Mouse (Mus musculus) bone marrow, adult 2 months (tissue): Measurements from ENCODE around the gene Aimp2. TPM values are rescaled to one million over a fixed set of nuclear protein-coding genes. Genes with fewer than 3 reads are reported as not detected.

Experiments
- H3K27ac ChIP-seq: fragments of 200-500 bp; 2 replicates; pipeline ENCODE4 v1.5.1; 2012; ENCODE audit warnings: low read depth, mild to moderate bottlenecking, control low read depth, inconsistent platforms, low read length; ENCODE audit not compliant: control insufficient read depth, poor library complexity, insufficient read depth
- H3K4me1 ChIP-seq: fragments of 200-500 bp; 2 replicates; pipeline ENCODE4 v1.6.1; 2011; ENCODE audit warnings: low read length; ENCODE audit not compliant: control insufficient read depth, insufficient read depth
- H3K4me3 ChIP-seq: fragments of 200-500 bp; replicated peaks from 2 replicates; pipeline ENCODE3; 2011; ENCODE audit warnings: mild to moderate bottlenecking, low read depth, low read length, control low read depth; ENCODE audit not compliant: control insufficient read depth
- CTCF ChIP-seq: fragments of 200-500 bp; IDR thresholded peaks from 2 replicates; pipeline ENCODE4 v1.5.1; 2011; ENCODE audit warnings: low read length, control low read depth; ENCODE audit not compliant: control insufficient read depth, insufficient read depth
- POLR2A ChIP-seq: fragments of 200-500 bp; IDR thresholded peaks from 2 replicates; pipeline ENCODE4 v1.6.1; 2011; ENCODE audit warnings: low read depth, mild to moderate bottlenecking, control low read depth, low read length, borderline replicate concordance; ENCODE audit not compliant: control insufficient read depth
- whole genome bisulfite sequencing: fragments of 180-500 bp; shearing (Covaris S2); methylation state at CpG from one replicate; pipeline ENCODE4 v1.1.7; 2018; 5-methylcytosine and 5-hydroxymethylcytosine counted together
- polyA plus RNA-seq: library from polyadenylated mRNA; stranded (reverse); fragments of >200 nt; gene quantifications from 2 replicates; pipeline ENCODE4 v1.2.4, GENCODE M21; 2011; ENCODE audit warnings: low replicate concordance; ENCODE audit not compliant: missing spikeins, insufficient read depth, insufficient read length

Gene Aimp2
- polyA plus RNA-seq, 1 experiment: 24.3 TPM

- 87% methylated on average over 1 of the region's 1 CpGs for WGBS
- H3K4me1 ChIP-seq: no peaks in the 10 kb centered on the region
- H3K27ac ChIP-seq: no peak overlapping the region
- H3K4me3 ChIP-seq: no peak overlapping the region
- TF ChIP-seq POLR2A (no peak), CTCF (no peak)
Measured at GRCm38 (mm10) chr5:143933875-143934274, 24.2 kb upstream of the Aimp2 start.

GRCm38 (mm10) chr5:143933414-143933813 is 23.8 kb upstream of the Aimp2 start:
- no peak overlapping the region for H3K27ac ChIP-seq
- 91% methylated on average over 11 of the region's 11 CpGs for WGBS
- TF ChIP-seq POLR2A: no peak
- TF ChIP-seq CTCF: no peak

GRCm38 (mm10) chr5:143932831-143933230 is 23.2 kb upstream of the Aimp2 start, which contains the start of gene Rsph10b:
TSS of gene Rsph10b (plus strand) at chr5:143933035.
- H3K4me3 ChIP-seq: no peak within 1 kb of the TSS
- TF ChIP-seq CTCF (no peak), POLR2A (no peak)
- no peak within 1 kb of the TSS for H3K27ac ChIP-seq
- WGBS: 67% methylated on average over 8 of the region's 8 CpGs
- no peaks in the 10 kb centered on the region for H3K4me1 ChIP-seq

More at GRCm38 (mm10) chr5:143933414-143933813, 23.8 kb upstream of the Aimp2 start:
- no peaks in the 10 kb centered on the region for H3K4me1 ChIP-seq
- no peak overlapping the region for H3K4me3 ChIP-seq

- 82% methylated on average over 6 of the region's 6 CpGs for WGBS
- no peak overlapping the region for H3K4me3 ChIP-seq
- no peak overlapping the region for H3K27ac ChIP-seq
- no peak for TF ChIP-seq CTCF
- no peak for TF ChIP-seq POLR2A
- no peaks in the 10 kb centered on the region for H3K4me1 ChIP-seq
Measured at GRCm38 (mm10) chr5:143931863-143932580, 22.4 kb upstream of the Aimp2 start.

- no peak overlapping the region for H3K27ac ChIP-seq
- no peaks in the 10 kb centered on the region for H3K4me1 ChIP-seq
- no peak overlapping the region for H3K4me3 ChIP-seq
- WGBS: 94% methylated on average over 12 of the region's 12 CpGs
- TF ChIP-seq CTCF: no peak
- no peak for TF ChIP-seq POLR2A
Measured at GRCm38 (mm10) chr5:143930656-143931055, 21.0 kb upstream of the Aimp2 start.

GRCm38 (mm10) chr5:143929291-143929690 is 19.6 kb upstream of the Aimp2 start:
- Histone ChIP-seq H3K4me3 (no peak overlapping the region), H3K27ac (no peak overlapping the region), H3K4me1 (no peaks in the 10 kb centered on the region; the same call in 1 of the 2 replicates)
- 92% methylated on average over 4 of the region's 4 CpGs for WGBS
- TF ChIP-seq POLR2A (no peak), CTCF (no peak)

- TF ChIP-seq POLR2A (no peak), CTCF (no peak)
- Histone ChIP-seq H3K27ac (no peak within 1 kb of the TSS), H3K4me1 (no peaks in the 10 kb centered on the region; the same call in 1 of the 2 replicates), H3K4me3 (no peak within 1 kb of the TSS)
- WGBS: 93% methylated on average over 8 of the region's 8 CpGs
Measured at GRCm38 (mm10) chr5:143927875-143928274, 18.2 kb upstream of the Aimp2 start, which contains the start of gene Gm42421. TSS of gene Gm42421 (plus strand) at chr5:143928175.

GRCm38 (mm10) chr5:143924781-143925452 is 15.3 kb upstream of the Aimp2 start:
- Histone ChIP-seq H3K4me3 (no peak overlapping the region), H3K4me1 (no peaks in the 10 kb centered on the region; the same call in 1 of the 2 replicates), H3K27ac (no peak overlapping the region)
- TF ChIP-seq POLR2A (no peak), CTCF (no peak)
- 74% methylated on average over 6 of the region's 6 CpGs for WGBS
